Mouse (Mus musculus): ENCODE measurements at regions not wholly inside any gene's neighbourhood (a gene's known extent, or its start where the extent isn't known, plus 50 kb on each side); places are given as distances from the start of the nearest gene placed in this dataset.

DNA sequence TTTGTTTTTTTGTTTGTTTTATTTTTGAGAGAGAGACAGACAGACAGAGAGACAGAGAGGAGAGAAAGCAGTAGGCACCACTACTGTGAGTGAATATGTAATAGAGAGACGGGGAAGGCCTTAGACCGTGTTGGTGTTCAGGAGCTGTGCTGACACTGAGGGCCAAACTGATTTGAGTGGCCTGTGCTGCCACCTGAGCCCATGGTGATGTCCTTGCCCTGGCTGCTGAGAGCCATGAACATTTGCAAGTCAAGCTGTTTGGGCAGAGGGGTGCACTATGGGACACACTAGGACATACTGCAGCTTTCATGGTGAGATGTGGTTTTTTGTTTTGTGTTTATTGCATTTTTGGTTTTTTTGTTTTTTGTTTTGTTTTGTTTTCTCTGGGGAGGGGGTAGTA, 320.3 kb upstream of the Id4 start:
- 69% methylated on average over 2 of the region's 2 CpGs for WGBS
- ATAC-seq (ENCODE audit: low FRiP score), result no peak

DNA sequence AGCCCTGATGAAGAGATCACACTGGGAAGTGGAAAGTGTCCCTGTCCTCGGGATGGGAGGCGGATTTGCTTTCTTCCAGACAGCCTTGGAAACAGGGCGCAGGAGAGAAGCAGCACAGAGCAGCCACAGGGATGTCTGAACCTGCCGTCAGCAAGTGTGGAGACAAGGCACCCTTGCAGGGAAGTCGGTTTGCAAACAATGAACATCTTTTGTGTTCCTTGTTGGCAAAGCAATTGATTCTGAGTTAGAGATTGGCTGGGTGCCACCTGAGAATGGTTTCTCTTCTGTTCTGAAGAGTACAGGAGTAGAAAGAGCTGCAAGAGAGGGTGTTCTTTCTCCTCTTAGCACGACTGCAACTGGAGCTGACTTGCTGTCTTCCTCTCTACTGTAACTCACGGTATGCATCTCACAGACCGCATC, 318.6 kb upstream of the Id4 start:
- WGBS, result 4% methylated on average over 8 of the region's 8 CpGs

More for the DNA sequence above, 320.3 kb upstream of the Id4 start:
- no peak for DNase-seq (ENCODE audit: low spot score)
- Histone ChIP-seq H3K27ac (ENCODE audit: low read depth, low read length) (no peak overlapping the region), H3K27me3 (ENCODE audit: insufficient read depth, low read length) (no peaks in the 10 kb centered on the region), H3K4me1 (ENCODE audit: insufficient read depth, low read length) (0 out of 2 replicates have a peak, but pooled peaks cover 4% of the 10 kb centered on the region), H3K9ac (replicated peaks; ENCODE audit: low read length, poor library complexity, severe bottlenecking) (no peak overlapping the region), H3K36me3 (ENCODE audit: insufficient read depth, low read length) (no peaks in the 10 kb centered on the region), H3K9me3 (ENCODE audit: low read length) (no peaks in the 10 kb centered on the region), H3K4me3 (ENCODE audit: low read depth, low read length) (no peak overlapping the region), H3K4me2 (ENCODE audit: low read depth, low read length, poor library complexity, severe bottlenecking) (no peak overlapping the region)
- no peak for TF ChIP-seq CTCF (IDR thresholded peaks at IDR 0.05)

DNA sequence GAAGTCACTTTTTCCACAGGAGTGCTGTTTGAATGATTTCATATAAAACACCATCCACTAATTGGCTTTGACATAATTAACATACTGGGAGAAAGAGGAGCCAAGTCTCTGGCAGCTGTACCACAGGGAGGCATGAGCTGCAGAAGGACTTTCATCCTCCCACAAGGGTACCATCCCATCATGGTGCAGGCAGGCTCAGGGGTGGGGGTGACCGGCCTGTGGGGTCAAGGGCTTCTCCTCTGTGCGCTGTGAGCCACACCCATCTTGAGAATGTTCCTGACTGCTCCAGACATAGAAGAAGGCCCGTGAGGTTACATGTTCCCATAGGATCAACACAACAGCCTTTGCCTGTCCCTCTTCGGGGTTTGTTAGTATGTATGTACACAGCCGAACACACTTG, 317.4 kb upstream of the Id4 start:
- no peak for DNase-seq (ENCODE audit: low spot score)
- no peak for ATAC-seq (ENCODE audit: low FRiP score)
- Histone ChIP-seq H3K27me3 (ENCODE audit: insufficient read depth, low read length) (no peaks in the 10 kb centered on the region), H3K4me2 (ENCODE audit: low read depth, low read length, poor library complexity, severe bottlenecking) (no peak overlapping the region), H3K4me1 (ENCODE audit: insufficient read depth, low read length) (peaks cover 12% of the 10 kb centered on the region; the same call in 1 of the 2 replicates), H3K9me3 (ENCODE audit: low read length) (no peaks in the 10 kb centered on the region), H3K4me3 (ENCODE audit: low read depth, low read length) (no peak overlapping the region), H3K27ac (ENCODE audit: low read depth, low read length) (no peak overlapping the region), H3K36me3 (ENCODE audit: insufficient read depth, low read length) (no peaks in the 10 kb centered on the region), H3K9ac (replicated peaks; ENCODE audit: low read length, poor library complexity, severe bottlenecking) (no peak overlapping the region)
- WGBS, result 82% methylated on average over 5 of the region's 5 CpGs
- TF ChIP-seq CTCF (IDR thresholded peaks at IDR 0.05), result no peak

More for the DNA sequence above, 318.6 kb upstream of the Id4 start:
- Histone ChIP-seq H3K4me1 (ENCODE audit: insufficient read depth, low read length) (0 out of 2 replicates have a peak, but pooled peaks cover 4% of the 10 kb centered on the region), H3K4me3 (ENCODE audit: low read depth, low read length) (peak overlapping the region; percentile 19; the same call in 1 of the 2 replicates), H3K36me3 (ENCODE audit: insufficient read depth, low read length) (no peaks in the 10 kb centered on the region), H3K9ac (replicated peaks; ENCODE audit: low read length, poor library complexity, severe bottlenecking) (peak overlapping the region; percentile 44), H3K4me2 (ENCODE audit: low read depth, low read length, poor library complexity, severe bottlenecking) (peak overlapping the region; percentile 40), H3K9me3 (ENCODE audit: low read length) (no peaks in the 10 kb centered on the region), H3K27ac (ENCODE audit: low read depth, low read length) (peak overlapping the region; percentile 74), H3K27me3 (ENCODE audit: insufficient read depth, low read length) (no peaks in the 10 kb centered on the region)
- TF ChIP-seq CTCF (IDR thresholded peaks at IDR 0.05), result no peak
- ATAC-seq (ENCODE audit: low FRiP score) (0 out of 2 replicates have a peak, but pooled peaks have one; percentile 62), DNase-seq (ENCODE audit: low spot score) (peak; percentile 67)

DNA sequence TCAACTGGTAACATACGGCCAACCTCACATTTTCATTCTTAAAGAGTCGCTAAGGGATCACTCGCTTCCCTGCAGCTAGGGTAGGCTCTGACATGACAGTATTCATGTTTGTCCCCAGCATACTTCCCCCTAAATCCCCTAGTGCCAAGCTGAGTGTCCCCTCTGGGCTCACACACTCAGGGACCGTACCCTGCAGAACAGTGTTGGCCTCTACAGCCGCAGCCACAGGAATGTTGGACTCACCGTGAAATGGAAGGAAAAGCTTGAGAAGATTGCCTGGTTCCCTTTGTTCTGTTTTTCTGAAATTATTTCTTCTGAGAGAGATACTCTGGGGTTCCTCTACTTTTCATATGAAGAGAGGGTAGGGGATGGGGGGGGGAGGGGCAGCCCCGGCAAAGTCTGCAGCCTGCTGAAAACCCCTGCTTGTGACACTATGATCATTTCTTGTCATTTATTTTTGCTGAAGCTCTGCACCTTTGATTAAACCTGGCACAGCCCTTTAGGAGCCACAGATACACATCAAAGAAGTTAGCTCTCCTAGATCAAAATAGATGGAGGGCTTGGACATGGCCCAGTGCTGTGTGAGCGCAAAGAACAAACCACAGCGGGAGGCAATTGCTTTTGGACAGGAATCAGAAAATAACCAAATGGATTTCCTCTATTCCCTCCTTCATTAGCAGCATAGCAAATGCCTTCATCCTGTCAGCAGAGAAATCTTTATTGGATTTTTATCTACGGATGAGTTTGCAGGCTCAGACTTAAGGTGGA, 312.7 kb upstream of the Id4 start:
- H3K27ac ChIP-seq (ENCODE audit: low read depth, low read length), result peak overlapping the region; percentile 44; the same call in 1 of the 2 replicates
- H3K4me1 ChIP-seq (ENCODE audit: insufficient read depth, low read length), result peaks cover 18% of the 10 kb centered on the region; the same call in 1 of the 2 replicates
- H3K4me2 ChIP-seq (ENCODE audit: low read depth, low read length, poor library complexity, severe bottlenecking), result no peak overlapping the region
- H3K9me3 ChIP-seq (ENCODE audit: low read length), result no peaks in the 10 kb centered on the region
- ATAC-seq (ENCODE audit: low FRiP score) (no peak; the same call in 1 of the 2 replicates), DNase-seq (ENCODE audit: low spot score) (peak; percentile 67)
- WGBS, result 38% methylated on average over 10 of the region's 10 CpGs
- no peak overlapping the region for H3K4me3 ChIP-seq (ENCODE audit: low read depth, low read length)
- H3K9ac ChIP-seq (replicated peaks; ENCODE audit: low read length, poor library complexity, severe bottlenecking), result no peak overlapping the region
- no peaks in the 10 kb centered on the region for H3K36me3 ChIP-seq (ENCODE audit: insufficient read depth, low read length)
- TF ChIP-seq CTCF (IDR thresholded peaks at IDR 0.05), result no peak
- no peaks in the 10 kb centered on the region for H3K27me3 ChIP-seq (ENCODE audit: insufficient read depth, low read length)

GRCm38 (mm10) chr13:47950456-47950855, 310.6 kb upstream of the Id4 start:
- 39% methylated on average over 2 of the region's 2 CpGs for WGBS
- no peak for DNase-seq (ENCODE audit: low spot score)

DNA sequence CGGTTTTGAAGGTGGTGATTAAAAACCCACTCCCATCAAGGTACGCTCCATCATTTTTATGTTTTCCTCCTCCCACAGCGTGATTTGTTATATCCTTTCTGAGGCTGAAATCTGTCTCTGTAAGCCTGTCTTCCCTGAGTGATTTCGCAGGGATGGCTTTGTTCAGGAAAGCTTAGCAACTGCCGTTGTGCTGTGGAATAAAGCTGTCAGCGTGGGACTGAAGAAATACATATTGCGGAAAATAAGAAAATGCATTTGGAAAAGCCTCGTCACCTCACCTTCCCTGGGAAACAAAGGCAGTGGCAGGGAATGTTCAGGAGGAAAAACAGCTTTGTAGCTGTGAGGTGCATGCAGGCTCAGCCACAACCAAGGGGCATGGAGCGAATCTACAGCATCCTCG, 310.0 kb upstream of the Id4 start:
- TF ChIP-seq CTCF (IDR thresholded peaks at IDR 0.05), result no peak

More at GRCm38 (mm10) chr13:47950456-47950855, 310.6 kb upstream of the Id4 start:
- Histone ChIP-seq H3K4me3 (ENCODE audit: low read depth, low read length) (no peak overlapping the region), H3K9ac (replicated peaks; ENCODE audit: low read length, poor library complexity, severe bottlenecking) (no peak overlapping the region), H3K4me2 (ENCODE audit: low read depth, low read length, poor library complexity, severe bottlenecking) (no peak overlapping the region), H3K27me3 (ENCODE audit: insufficient read depth, low read length) (no peaks in the 10 kb centered on the region), H3K4me1 (ENCODE audit: insufficient read depth, low read length) (peaks cover 18% of the 10 kb centered on the region; the same call in 1 of the 2 replicates), H3K9me3 (ENCODE audit: low read length) (no peaks in the 10 kb centered on the region), H3K27ac (ENCODE audit: low read depth, low read length) (0 out of 2 replicates have a peak overlapping the region, but pooled peaks have one; percentile 38), H3K36me3 (ENCODE audit: insufficient read depth, low read length) (no peaks in the 10 kb centered on the region)
- ATAC-seq (ENCODE audit: low FRiP score), result no peak
- no peak for TF ChIP-seq CTCF (IDR thresholded peaks at IDR 0.05)

More for the DNA sequence above, 310.0 kb upstream of the Id4 start:
- Histone ChIP-seq H3K4me3 (ENCODE audit: low read depth, low read length) (no peak overlapping the region), H3K4me1 (ENCODE audit: insufficient read depth, low read length) (peaks cover 18% of the 10 kb centered on the region; the same call in 1 of the 2 replicates), H3K9me3 (ENCODE audit: low read length) (no peaks in the 10 kb centered on the region), H3K27me3 (ENCODE audit: insufficient read depth, low read length) (no peaks in the 10 kb centered on the region), H3K9ac (replicated peaks; ENCODE audit: low read length, poor library complexity, severe bottlenecking) (0 out of 2 replicates have a peak overlapping the region, but pooled peaks have one; percentile 42), H3K4me2 (ENCODE audit: low read depth, low read length, poor library complexity, severe bottlenecking) (no peak overlapping the region), H3K27ac (ENCODE audit: low read depth, low read length) (peak overlapping the region; percentile 62), H3K36me3 (ENCODE audit: insufficient read depth, low read length) (no peaks in the 10 kb centered on the region)
- ATAC-seq (ENCODE audit: low FRiP score) (no peak), DNase-seq (ENCODE audit: low spot score) (no peak)
- 26% methylated on average over 10 of the region's 10 CpGs for WGBS

Data from midbrain, postnatal 0 days (tissue).